Mouse (Mus musculus) ES-E14 (cell line): ENCODE results near the gene Trpv2. TPM values are rescaled to one million over a fixed set of nuclear protein-coding genes. Genes with fewer than 3 reads are reported as not detected.

Source experiments
- DNase-seq: peaks from one replicate; pipeline ENCODE4 v3.0.0-alpha.2; 2013; ENCODE audit warnings: low read depth, low spot score
- H3K27ac ChIP-seq: 2 replicates; pipeline ENCODE4 v1.5.1; 2012; ENCODE audit warnings: low read depth, mild to moderate bottlenecking, low read length, moderate library complexity, mixed read lengths; ENCODE audit not compliant: poor library complexity, insufficient read depth, severe bottlenecking
- H3K36me3 ChIP-seq: 2 replicates; pipeline ENCODE4 v1.6.1; 2012; ENCODE audit warnings: mild to moderate bottlenecking, low read length, moderate library complexity, mixed read lengths; ENCODE audit not compliant: control insufficient read depth, poor library complexity, insufficient read depth, severe bottlenecking
- H3K4me1 ChIP-seq, 2 experiments: fragments of 150-350 bp in 1 of 2; sonication (generic) in 1 of 2; 2 replicates each; pipeline ENCODE4 v1.6.1; 2012; ENCODE audit warnings: low read length in 2 of 2, mild to moderate bottlenecking in 1 of 2, mixed read lengths in 1 of 2; ENCODE audit not compliant: control insufficient read depth in 2 of 2, insufficient read depth in 2 of 2, poor library complexity in 1 of 2
- H3K4me3 ChIP-seq, 2 experiments: fragments of 150-350 bp in 1 of 2; sonication (generic) in 1 of 2; 2 replicates each; pipeline ENCODE4 v1.5.1; 2012; ENCODE audit warnings: low read length in 2 of 2, low read depth in 1 of 2, mild to moderate bottlenecking in 1 of 2, mixed read lengths in 1 of 2; ENCODE audit not compliant: insufficient read depth in 1 of 2, poor library complexity in 1 of 2, severe bottlenecking in 1 of 2
- H3K9ac ChIP-seq: 2 replicates; pipeline ENCODE4 v1.6.1; 2012; ENCODE audit warnings: low read depth, mild to moderate bottlenecking, low read length, mixed read lengths; ENCODE audit not compliant: poor library complexity, insufficient read depth, severe bottlenecking
- H3K9me3 ChIP-seq: fragments of 150-350 bp; sonication (generic); 2 replicates; pipeline ENCODE4 v1.6.1; 2012; ENCODE audit warnings: low read depth, mild to moderate bottlenecking, low read length; ENCODE audit not compliant: control insufficient read depth, insufficient read depth
- CHD2 ChIP-seq: IDR thresholded peaks from 2 replicates; pipeline ENCODE4 v1.6.1; 2014; ENCODE audit warnings: mild to moderate bottlenecking, low read depth, low read length, inconsistent platforms
- HCFC1 ChIP-seq: IDR thresholded peaks from 2 replicates; pipeline ENCODE4 v1.6.1; 2012; ENCODE audit warnings: low read length, inconsistent platforms, borderline replicate concordance; ENCODE audit not compliant: insufficient read depth
- MAFK ChIP-seq: IDR thresholded peaks from 2 replicates; pipeline ENCODE4 v1.6.1; 2014; ENCODE audit warnings: mild to moderate bottlenecking, low read depth, low read length, inconsistent platforms; ENCODE audit not compliant: insufficient read depth
- ZC3H11A ChIP-seq: IDR thresholded peaks from 2 replicates; pipeline ENCODE4 v1.6.1; 2012; ENCODE audit warnings: low read depth, mild to moderate bottlenecking, inconsistent platforms, low read length, borderline replicate concordance
- ZNF384 ChIP-seq: IDR thresholded peaks from 2 replicates; pipeline ENCODE4 v1.6.1; 2012; ENCODE audit warnings: low read depth, low read length, inconsistent platforms
- in situ Hi-C, 2 experiments: fragments of 600-800 bp; cut with MboI; formaldehyde crosslinking; loops; one replicate each; pipeline ENCODE4 v1.15.1; 2025; ENCODE audit warnings: low sequenced_read_pairs in 2 of 2, inconsistent platforms in 1 of 2; ENCODE audit not compliant: unreplicated experiment in 2 of 2
- total RNA-seq: library from RNA; depleted of rRNA; stranded (reverse); fragments of 300-350 nt; gene quantifications from 2 replicates; pipeline ENCODE4 v1.2.3, GENCODE M21; 2012

Gene Trpv2
- total RNA-seq, 1 experiment = 9.8 TPM

DNA sequence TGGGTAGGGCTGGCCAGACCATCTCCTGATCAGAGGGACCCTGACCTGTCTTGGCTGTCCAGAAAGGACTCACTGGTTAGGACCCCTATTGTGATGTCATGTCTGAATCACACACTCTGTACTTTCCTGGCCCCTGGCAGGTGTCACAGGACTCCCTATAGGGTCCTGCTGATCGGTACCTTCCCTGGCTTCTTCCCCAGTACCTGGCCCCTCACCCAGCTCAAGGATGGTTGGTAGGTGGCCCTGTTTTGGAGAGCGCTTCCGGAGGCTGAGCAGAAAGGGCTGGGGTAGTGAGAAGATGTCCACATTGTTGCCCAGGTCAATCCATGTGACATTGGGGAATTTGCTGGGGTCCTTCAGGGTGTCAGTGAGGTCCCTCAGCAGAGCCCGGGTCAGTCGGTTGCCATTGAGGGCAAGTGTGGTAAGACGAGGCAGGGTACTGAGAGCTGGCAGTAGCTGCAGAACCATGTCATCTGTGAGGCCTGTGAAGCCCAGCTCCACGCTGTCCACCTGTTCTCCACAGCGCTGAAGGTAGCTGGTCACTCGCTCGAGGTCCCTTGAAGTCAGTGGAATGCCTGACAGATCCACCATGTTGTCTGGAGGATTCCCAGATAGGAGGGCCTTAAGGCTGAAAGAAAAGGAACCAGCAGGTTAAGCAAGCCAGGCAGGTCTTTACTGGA lies 31.5 kb downstream of the Trpv2 start:
- Histone ChIP-seq H3K27ac (0 out of 2 replicates have a peak overlapping the region, but pooled peaks have one; percentile 32), H3K36me3 (peaks cover 47% of the 10 kb centered on the region), H3K4me1 (peaks cover 0 to 15% of the 10 kb centered on the region in 2 experiments; a peak in 2 of 4 replicates), H3K9me3 (no peaks in the 10 kb centered on the region), H3K4me3 (peak overlapping the region in 1 of 2 experiments; percentile 98; a peak in 2 of 4 replicates), H3K9ac (peak overlapping the region; percentile 100)
- no peak for TF ChIP-seq ZNF384
- TF ChIP-seq MAFK = no peak
- TF ChIP-seq CHD2 = peak; percentile 8; the same call in 1 of the 2 replicates
- TF ChIP-seq HCFC1 = 0 out of 2 replicates have a peak, but pooled peaks have one; percentile 54
- no peak for TF ChIP-seq ZC3H11A
- in situ Hi-C loops = no loop called here
- DNase-seq = no peak

DNA sequence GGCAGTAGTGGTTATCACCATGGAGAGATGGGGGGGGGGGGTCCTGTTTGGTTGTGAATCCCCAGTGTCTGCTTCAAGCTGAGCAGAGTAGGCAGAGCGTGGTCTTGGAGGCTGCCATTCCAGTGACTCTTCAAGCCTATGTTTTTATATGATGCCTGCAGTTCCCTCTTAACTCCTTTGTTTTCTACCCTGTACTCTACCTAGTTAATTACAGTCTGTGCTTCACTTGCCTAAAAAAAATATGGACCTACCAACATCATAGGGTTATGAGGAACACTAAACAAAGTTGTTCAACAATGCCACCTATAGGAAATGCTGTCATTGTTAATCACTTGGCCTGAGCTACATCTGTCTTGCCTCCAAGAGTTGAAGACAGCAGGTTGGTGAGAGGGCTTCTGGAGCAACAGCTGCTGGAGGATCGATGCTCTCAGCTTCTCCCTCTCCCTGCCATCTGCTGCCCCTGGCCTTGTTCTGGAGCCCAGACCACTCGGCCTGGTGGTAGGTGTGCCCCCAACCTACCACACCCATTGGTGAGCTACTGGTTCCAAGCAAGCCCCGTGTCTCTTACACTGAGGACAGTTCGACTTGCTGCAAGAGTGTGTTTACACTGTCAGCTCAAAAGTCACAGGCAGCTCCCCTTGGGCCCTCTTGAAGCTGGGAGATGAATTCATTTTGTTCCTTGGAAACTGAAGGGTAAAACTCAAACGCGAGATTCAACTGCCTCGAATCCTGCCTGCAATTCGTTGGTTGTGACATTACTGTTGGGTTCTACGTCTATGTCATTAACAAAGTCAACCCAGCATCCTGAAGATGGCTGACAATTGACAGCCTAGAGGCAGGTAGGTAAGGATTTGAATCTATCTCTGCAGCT lies 32.2 kb downstream of the Trpv2 start:
- Histone ChIP-seq H3K9ac (no peak overlapping the region), H3K4me1 (peaks cover 0 to 15% of the 10 kb centered on the region in 2 experiments; a peak in 2 of 4 replicates), H3K27ac (peak overlapping the region; percentile 13; the same call in 1 of the 2 replicates), H3K9me3 (no peaks in the 10 kb centered on the region), H3K36me3 (peaks cover 47% of the 10 kb centered on the region), H3K4me3 (no peak overlapping the region)
- in situ Hi-C loops = no loop called here
- DNase-seq = no peak
- TF ChIP-seq HCFC1 (no peak), CHD2 (no peak; the same call in 1 of the 2 replicates), MAFK (no peak), ZC3H11A (no peak), ZNF384 (no peak)

DNA sequence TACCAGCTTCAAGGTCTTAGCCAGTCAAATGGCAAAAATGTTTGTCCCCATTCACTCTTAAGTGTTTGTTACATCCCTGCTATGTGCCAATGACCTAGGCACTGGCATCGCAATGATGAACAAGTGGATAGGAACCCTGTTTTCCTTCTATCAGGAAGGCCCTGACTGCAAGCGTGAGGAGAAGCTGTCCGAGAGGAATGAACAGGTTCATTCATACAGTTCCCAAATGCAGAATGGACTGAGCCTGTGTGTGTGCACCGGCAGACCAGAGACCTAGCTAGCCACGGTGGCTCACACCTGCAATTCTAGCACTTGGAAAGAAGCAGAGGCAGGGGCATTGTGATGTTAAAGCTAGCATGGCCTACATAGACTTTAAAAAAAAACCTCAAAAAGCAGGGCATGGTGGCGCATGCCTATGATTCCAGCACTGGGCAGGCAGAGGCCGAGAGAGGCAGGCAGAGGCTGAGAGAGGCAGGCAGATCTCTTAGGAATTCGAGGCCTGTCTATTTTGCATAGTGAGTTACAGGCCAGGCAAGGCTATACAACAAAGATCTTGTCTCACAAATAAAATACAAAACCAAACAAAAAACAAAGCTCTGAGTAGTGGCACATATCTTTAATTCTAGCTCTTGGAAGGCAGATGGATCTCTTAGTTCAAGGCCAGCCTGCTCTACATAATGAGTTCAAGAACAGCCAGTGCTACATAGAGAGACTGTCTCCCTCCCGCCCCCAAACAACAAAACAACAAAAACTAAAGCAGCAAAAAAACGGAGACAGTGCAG lies 33.1 kb downstream of the Trpv2 start:
- H3K9me3 ChIP-seq = no peaks in the 10 kb centered on the region
- peaks cover 0 to 15% of the 10 kb centered on the region in 2 experiments; a peak in 2 of 4 replicates for H3K4me1 ChIP-seq
- in situ Hi-C loops = no loop called here
- no peak overlapping the region for H3K9ac ChIP-seq
- TF ChIP-seq ZC3H11A (no peak), ZNF384 (no peak), HCFC1 (no peak), CHD2 (no peak), MAFK (no peak)
- no peak overlapping the region for H3K4me3 ChIP-seq
- 0 out of 2 replicates have a peak overlapping the region, but pooled peaks have one; percentile 8 for H3K27ac ChIP-seq
- no peak for DNase-seq
- H3K36me3 ChIP-seq = peaks cover 47% of the 10 kb centered on the region

DNA sequence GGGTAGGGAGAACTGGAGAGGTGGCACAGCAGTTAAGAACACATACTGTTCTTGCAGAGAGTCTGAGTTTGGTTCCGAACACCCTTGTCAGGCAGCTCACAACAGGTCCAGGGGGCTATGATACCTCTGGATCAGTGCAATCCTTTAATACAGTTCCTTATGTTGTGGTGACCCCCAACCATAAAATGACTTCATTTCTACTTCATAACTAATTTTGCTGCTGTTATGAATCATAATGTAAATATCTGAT lies 33.6 kb downstream of the Trpv2 start:
- no peak overlapping the region for H3K27ac ChIP-seq
- in situ Hi-C loops = no loop called here
- H3K36me3 ChIP-seq = peaks cover 45% of the 10 kb centered on the region
- no peak overlapping the region for H3K4me3 ChIP-seq
- no peaks in the 10 kb centered on the region for H3K9me3 ChIP-seq
- TF ChIP-seq CHD2 (no peak), HCFC1 (no peak), ZNF384 (no peak), ZC3H11A (no peak), MAFK (no peak)
- no peak overlapping the region for H3K9ac ChIP-seq
- DNase-seq = no peak
- peaks cover 0 to 15% of the 10 kb centered on the region in 2 experiments; a peak in 2 of 4 replicates for H3K4me1 ChIP-seq
